Mouse (Mus musculus) kidney, adult 11 months (tissue): ENCODE results near the gene Tmem182.

Source experiments
- DNase-seq: peaks from one replicate; pipeline ENCODE4 v3.0.0; 2022

Tmem182 gene

DNA sequence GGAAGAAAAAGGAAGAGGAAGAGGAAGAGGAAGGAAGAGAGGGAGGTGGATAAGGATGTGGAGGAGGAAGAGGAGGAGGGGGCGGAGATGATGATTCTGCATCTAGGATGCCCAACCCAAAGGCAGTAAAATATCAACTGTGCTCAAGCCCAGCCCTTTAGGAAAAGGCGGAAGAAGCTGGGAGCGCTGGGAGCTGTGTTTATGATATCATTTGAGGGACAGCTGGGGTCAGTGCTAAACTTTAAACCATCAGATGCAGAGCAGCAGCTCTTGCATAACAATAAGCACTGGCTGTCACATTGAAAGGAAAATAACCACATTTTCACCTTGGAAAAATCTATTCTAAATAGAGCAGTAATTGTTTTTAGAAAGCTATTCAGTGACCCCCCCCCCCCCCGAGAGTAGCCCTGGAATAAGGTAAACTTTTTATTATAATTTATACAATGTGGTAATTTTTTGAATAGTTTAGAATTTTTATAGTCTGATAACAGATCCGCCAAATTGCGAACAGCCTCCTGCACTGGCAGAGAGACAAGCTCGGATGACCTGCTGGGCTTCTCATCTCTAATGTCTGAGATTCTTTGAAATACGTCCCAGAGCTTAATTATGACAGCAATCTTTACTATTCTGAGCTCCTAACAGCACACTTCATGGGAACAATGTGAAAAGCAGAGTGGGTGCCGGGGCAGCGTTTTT is 68.5 kb downstream of the Tmem182 start:
- DNase-seq, result no peak

DNA sequence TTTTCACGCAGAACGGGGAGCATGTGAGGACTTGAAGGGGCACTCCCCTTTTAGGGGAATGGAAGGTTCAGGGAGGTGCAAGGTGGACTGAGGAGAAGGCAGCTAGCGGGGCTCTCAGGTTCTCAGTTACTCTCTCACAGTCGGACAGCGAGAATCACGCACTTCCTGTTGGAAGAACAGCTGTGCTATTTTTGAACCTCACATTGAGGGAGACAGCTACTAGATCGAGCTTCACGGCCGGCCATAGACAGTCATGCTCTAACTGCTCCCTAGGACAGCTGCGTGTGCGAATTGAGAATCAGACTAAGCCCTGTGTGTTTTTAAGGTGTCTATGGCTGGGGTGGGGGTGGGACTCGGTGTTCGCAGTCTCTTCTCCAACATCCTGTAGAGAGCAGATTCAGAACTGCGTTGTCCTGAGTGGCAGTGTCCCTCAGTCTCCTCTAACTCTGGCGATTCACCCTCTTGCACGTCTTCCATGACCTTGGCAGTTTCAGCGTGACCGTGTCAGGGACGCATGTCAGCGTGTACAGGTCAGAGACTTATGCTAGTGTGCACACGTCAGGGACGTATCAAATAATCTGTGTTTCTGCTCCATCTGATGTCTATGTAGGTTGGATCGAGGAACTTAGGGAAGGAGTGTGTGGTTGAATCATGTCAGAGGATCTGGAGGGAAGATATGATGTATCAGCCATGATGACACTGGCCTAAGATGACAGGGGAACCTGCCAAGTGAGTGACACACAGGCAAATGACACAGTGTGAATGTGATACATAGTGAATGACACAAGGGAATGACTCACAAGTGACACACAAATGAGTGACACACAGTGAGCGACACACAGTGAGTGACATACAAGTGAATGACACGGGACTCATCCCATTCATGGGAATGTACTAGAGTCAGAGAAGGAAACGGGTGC is 69.3 kb downstream of the Tmem182 start:
- DNase-seq, result no peak

DNA sequence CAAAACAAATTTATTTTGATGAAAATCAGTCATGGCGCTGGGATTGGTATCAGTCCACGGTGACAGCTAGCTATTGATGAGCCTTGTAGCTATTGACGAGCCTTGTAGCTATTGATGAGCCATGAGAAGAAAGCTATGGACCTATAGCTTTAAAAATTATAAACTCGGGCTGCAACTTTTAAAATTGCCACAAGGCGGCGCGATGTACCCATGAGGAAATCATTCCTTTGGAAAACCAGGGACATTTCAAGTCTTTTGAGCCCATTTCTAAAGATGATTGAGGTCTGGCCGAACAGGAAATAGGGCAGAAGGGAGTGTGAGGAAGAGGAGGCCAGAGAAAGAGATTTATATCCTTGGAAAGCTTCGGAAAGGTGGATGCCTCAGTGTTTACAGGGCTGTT is 73.7 kb downstream of the Tmem182 start:
- DNase-seq, result peak; percentile 21

DNA sequence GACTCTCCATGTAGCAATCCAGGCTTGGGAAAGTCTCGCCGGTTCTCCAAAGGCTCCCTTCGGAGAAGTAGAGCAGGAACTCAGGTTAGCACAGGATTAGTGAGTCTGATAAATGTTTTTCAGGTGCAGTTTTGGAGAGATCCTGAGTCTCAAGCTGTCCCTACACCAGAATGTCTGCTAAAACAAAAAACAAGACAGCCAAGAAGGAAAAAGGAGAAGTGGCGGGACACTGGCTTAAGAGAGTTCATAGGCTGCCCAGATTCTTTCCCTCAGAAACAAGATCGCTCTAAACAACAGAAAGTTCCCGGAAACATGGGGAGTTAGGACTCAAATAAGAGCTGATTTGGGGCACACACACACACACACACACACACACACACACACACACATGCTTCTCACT is 74.1 kb downstream of the Tmem182 start:
- no peak for DNase-seq

DNA sequence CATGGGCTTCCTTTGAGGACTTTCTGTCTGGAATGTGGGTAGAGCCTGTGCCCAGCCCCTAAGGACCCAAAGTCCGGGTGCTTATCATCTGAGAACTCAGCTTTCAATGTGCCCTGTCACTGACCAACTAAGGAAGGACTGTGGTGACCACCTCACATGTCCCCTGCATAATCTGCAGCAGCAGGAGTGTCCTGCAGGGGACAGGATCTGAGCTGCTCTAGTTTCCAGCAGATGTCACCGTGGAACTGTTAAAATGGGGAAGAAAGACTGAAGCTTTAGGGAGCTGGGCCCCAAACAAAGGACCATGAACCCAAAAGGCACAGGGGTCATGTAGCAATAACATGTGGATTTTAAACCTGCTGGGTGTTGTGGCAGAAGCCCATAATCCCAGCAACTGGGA is 75.1 kb downstream of the Tmem182 start:
- DNase-seq, result no peak

DNA sequence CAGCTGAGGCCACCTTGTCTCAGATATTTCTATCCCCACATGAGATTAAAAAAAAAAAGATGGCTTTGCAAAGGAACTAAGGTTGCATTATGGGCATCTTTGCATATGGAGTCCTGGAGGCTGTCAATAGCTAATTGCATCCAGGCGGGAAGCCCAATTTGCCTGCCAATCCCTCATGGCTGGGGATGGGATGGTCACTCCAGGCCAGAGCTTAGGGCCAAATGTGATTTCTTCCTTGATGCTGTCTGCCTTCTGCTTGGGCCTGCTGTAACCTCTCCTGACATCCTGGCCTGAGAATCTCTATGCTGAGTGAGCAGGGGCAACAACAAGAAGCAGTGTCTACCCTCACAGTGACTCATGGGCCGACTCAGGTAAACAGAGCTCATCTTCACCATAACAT is 78.5 kb downstream of the Tmem182 start:
- no peak for DNase-seq

DNA sequence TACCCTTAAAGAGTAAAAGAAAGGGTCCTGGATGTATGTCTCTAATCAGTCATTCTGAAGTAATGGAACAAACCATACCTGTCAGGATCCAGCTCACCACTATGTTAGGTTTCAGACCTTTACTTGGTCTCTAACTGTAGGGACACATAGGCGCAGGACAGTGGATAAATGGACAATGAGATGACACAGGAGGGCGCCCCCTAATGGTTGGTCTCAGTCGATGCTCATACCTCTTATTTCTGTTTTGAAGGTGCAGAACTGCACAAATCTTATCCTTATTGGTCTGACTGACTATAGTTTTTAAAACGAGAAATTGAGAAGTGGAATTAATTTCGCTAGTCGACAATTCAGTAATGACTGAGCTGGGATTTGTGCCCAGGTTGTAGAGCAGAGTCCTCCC is 79.5 kb downstream of the Tmem182 start:
- DNase-seq, result no peak

DNA sequence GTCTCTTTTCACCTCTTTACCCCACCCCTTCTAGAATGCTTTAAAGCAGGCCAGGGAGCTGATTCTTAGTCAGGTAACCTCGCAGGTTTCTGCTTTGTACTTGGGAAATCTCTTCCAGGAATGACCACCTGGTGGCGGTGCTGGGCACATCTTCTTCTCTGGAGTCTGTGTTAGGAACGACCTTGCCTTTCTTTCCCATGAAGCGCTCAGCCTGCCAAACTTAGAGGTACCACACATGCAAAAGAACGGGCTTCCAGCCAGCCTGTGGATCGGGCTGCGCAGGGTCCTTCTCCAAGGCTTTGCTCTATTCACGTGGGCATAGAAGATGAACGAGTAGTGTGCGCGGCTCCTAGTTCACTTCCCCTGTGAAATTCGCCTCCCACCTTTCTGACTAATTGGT is 82.3 kb downstream of the Tmem182 start:
- DNase-seq, result peak; percentile 84

DNA sequence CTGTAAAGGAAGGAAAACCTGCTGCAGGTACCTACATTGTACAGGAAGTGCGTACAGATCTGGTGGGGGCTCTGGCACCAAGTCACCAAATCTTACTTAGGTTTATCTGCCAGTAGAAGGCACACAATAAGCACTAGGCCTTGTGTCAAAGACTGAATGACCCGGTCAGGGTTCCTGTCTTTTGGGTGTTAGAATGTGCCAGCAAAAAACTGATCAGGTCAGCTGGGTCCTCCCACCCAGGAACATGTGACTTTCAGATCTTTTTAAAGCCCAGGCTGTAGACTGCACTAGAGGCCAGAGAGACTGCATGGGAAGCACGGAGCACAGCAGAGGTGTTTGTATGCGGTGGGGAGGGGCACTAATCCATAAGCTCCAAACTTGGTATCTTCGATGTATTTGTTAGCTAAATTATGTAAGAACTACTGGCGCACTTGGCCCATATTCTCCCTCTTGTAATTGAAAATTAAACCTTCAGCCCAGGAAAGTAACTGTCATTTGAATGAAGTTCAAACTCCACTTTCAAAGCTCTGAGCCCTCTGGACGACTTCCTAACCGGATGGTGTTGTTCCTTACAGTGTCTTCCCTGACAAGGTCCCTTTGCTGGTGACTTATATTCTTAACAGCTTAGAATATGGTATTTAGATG is 83.1 kb downstream of the Tmem182 start:
- peak; percentile 34 for DNase-seq

DNA sequence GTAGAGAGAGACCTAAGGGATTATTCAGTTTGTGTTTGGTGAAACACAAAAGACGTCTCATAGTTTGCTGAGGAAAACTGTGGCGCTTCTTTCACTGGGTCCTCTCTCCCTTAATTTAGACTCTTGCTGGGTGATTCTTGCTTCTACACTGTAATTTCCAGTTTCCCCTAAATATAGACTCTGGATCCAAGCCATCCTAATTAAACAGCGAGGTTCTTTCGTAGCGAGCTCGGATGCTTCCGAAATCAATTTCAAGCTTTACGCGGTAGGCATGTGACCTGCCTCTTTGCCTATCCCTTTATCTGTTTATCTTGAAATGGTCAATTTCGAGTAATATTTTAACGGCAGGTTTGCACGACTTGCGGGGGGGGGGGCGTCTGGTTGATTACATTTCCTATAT is 84.2 kb downstream of the Tmem182 start:
- no peak for DNase-seq

DNA sequence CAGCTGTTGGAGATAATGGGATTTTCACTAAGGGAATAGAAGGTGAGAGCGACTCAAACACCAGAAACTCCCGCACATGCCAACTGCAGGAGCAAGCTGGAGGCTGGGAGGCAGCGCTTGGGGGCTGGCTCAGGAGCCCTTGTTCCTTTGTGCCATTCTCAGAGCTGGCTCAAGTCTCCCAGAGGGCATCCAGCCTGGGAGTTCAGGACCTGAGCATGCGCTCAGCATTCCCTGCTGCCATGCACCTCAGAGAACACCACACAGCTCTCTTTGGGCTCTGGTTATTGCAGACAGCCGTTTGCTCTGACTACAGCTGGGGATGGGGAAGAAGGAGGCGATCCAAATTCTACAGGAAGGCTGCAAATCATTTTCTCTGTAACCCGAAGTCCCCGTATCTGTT is 84.8 kb downstream of the Tmem182 start:
- DNase-seq, result no peak

DNA sequence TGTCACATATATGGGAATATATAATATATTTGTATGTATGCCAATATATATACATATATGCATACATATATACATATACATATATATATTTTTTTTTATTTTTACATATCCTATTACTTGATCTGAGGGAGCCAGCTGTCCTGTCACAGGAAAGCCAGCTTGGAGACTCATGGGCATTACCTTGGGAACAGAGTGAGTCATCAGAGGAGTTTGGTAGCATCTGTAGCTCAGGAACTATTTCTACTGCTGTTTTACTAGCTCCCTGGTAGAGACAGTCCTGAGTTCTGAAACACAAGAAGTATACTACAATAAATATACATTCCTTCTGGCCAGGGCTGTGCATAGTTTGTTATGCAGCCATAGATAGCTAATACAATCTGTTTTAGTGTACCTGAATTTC is 98.3 kb downstream of the Tmem182 start:
- DNase-seq, result no peak
